Mouse (Mus musculus) forebrain, postnatal 0 days (tissue): ENCODE measurements around the gene Rpl26. TPM values are rescaled to one million over a fixed set of nuclear protein-coding genes. Genes with fewer than 3 reads are reported as not detected.

Experiments used
- ATAC-seq: fragments of 200-750 bp; cut with Nextera tagmentation; 2 replicates; pipeline ENCODE4 v1.8.0; 2017; ENCODE audit warnings: mild to moderate bottlenecking, moderate library complexity
- DNase-seq: peaks from one replicate; pipeline ENCODE4 v3.0.0-alpha.2; 2015
- H3K27ac ChIP-seq: fragments of 300-500 bp; sonication (generic); 2 replicates; pipeline ENCODE4 v1.5.1; 2014; ENCODE audit warnings: low read depth, mild to moderate bottlenecking, antibody characterized with exemption, low read length, moderate library complexity, mixed read lengths
- H3K27me3 ChIP-seq: fragments of 300-500 bp; sonication (generic); 2 replicates; pipeline ENCODE4 v1.6.1; 2014; ENCODE audit warnings: mild to moderate bottlenecking, low read length, mixed read lengths; ENCODE audit not compliant: insufficient read depth
- H3K36me3 ChIP-seq: fragments of 300-500 bp; sonication (generic); 2 replicates; pipeline ENCODE4 v1.6.1; 2014; ENCODE audit warnings: mild to moderate bottlenecking, moderate library complexity; ENCODE audit not compliant: insufficient read depth
- H3K4me1 ChIP-seq: fragments of 300-500 bp; sonication (generic); 2 replicates; pipeline ENCODE4 v1.6.1; 2014; ENCODE audit warnings: antibody characterized with exemption; ENCODE audit not compliant: insufficient read depth
- H3K4me2 ChIP-seq: fragments of 300-500 bp; sonication (generic); 2 replicates; pipeline ENCODE4 v1.6.1; 2014; ENCODE audit warnings: low read depth, mild to moderate bottlenecking, moderate library complexity
- H3K4me3 ChIP-seq: fragments of 300-500 bp; sonication (generic); 2 replicates; pipeline ENCODE4 v1.5.1; 2014; ENCODE audit warnings: low read depth, low read length, mixed read lengths
- H3K9ac ChIP-seq: fragments of 300-500 bp; sonication (generic); 2 replicates; pipeline ENCODE4 v1.6.1; 2014; ENCODE audit warnings: mild to moderate bottlenecking
- H3K9me3 ChIP-seq: fragments of 300-500 bp; sonication (generic); 2 replicates; pipeline ENCODE4 v1.6.1; 2016; ENCODE audit warnings: low read length
- CTCF ChIP-seq: sonication (generic); IDR thresholded peaks from 2 replicates; pipeline ENCODE4 v1.5.1; 2016; ENCODE audit warnings: antibody characterized with exemption, control low read depth, low read depth
- WGBS: fragments of 180-500 bp; shearing (Covaris S2); extraction: QIAGEN DNeasy Blood & Tissue Kit; methylation state at CpG from one replicate; pipeline ENCODE4 v1.1.7; 2014; 5-methylcytosine and 5-hydroxymethylcytosine counted together
- polyA plus RNA-seq: library from polyadenylated mRNA; unstranded; fragments of >200 nt; fragmentation: Nextera tagmentation; extraction: Ambion mirVana; gene quantifications from 2 replicates; pipeline ENCODE4 v1.2.1, GENCODE M21; 2015
- total RNA-seq: library from RNA; depleted of rRNA; stranded (reverse); fragments of >200 nt; gene quantifications from 2 replicates; pipeline ENCODE4 v1.2.3, GENCODE M21; 2014

Gene Rpl26
- total and polyA plus RNA-seq, 2 experiments from 2014 or later, result 585 to 1,229 TPM

- Histone ChIP-seq H3K9ac (no peak overlapping the region), H3K27ac (no peak overlapping the region), H3K4me1 (no peaks in the 10 kb centered on the region), H3K27me3 (no peaks in the 10 kb centered on the region), H3K4me3 (no peak overlapping the region), H3K4me2 (no peak overlapping the region), H3K9me3 (no peaks in the 10 kb centered on the region), H3K36me3 (no peaks in the 10 kb centered on the region)
- 43% methylated on average over 2 of the region's 2 CpGs for whole genome bisulfite sequencing
- TF ChIP-seq CTCF, result no peak
- no peak for DNase-seq
- no peak for ATAC-seq
Measured at GRCm38 (mm10) chr11:68890625-68891024, 10.8 kb upstream of the Rpl26 start.

- Histone ChIP-seq H3K27ac (no peak overlapping the region), H3K9ac (no peak overlapping the region), H3K4me1 (no peaks in the 10 kb centered on the region), H3K27me3 (no peaks in the 10 kb centered on the region), H3K4me3 (no peak overlapping the region), H3K4me2 (no peak overlapping the region), H3K9me3 (no peaks in the 10 kb centered on the region), H3K36me3 (no peaks in the 10 kb centered on the region)
- DNase-seq (no peak), ATAC-seq (no peak)
- 90% methylated on average over 5 of the region's 5 CpGs for WGBS
- TF ChIP-seq CTCF, result no peak
Measured at GRCm38 (mm10) chr11:68891823-68892222, 9.6 kb upstream of the Rpl26 start.

GRCm38 (mm10) chr11:68892233-68892832 is 9.1 kb upstream of the Rpl26 start:
- no peaks in the 10 kb centered on the region for H3K4me1 ChIP-seq
- no peaks in the 10 kb centered on the region for H3K9me3 ChIP-seq
- H3K27ac ChIP-seq, result no peak overlapping the region
- WGBS, result 84% methylated on average over 15 of the region's 15 CpGs
- no peaks in the 10 kb centered on the region for H3K36me3 ChIP-seq
- H3K27me3 ChIP-seq, result no peaks in the 10 kb centered on the region
- no peak overlapping the region for H3K9ac ChIP-seq
- no peak for TF ChIP-seq CTCF
- ATAC-seq (no peak), DNase-seq (no peak)
- no peak overlapping the region for H3K4me3 ChIP-seq
- H3K4me2 ChIP-seq, result no peak overlapping the region

GRCm38 (mm10) chr11:68893911-68894464 is 7.4 kb upstream of the Rpl26 start:
- Histone ChIP-seq H3K4me2 (no peak overlapping the region), H3K9me3 (no peaks in the 10 kb centered on the region), H3K9ac (no peak overlapping the region), H3K4me3 (no peak overlapping the region), H3K4me1 (no peaks in the 10 kb centered on the region), H3K27ac (no peak overlapping the region), H3K36me3 (no peaks in the 10 kb centered on the region), H3K27me3 (no peaks in the 10 kb centered on the region)
- WGBS, result 71% methylated on average over 12 of the region's 12 CpGs
- no peak for TF ChIP-seq CTCF
- ATAC-seq, result no peak
- DNase-seq, result no peak

DNA sequence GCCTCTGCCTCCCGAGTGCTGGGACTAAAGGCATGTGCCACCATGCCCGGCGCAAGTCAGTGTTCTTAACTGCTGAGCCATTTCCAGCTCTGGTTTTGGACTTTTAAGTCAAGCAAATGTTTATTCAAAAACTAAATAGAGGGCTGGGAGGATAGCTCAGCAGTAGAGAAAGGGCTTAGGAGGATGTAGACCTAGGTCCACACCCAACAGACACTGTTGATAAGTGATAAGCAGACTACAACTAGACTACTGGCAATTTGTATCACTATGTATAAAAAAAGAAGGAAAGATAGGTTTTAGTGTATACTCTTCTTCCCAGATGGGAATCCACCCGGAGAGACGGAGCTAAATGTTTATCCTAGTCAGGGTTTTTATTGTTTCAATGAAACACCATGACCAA is 5.1 kb upstream of the Rpl26 start:
- no peaks in the 10 kb centered on the region for H3K27me3 ChIP-seq
- no peak for ATAC-seq
- H3K27ac ChIP-seq, result no peak overlapping the region
- H3K9me3 ChIP-seq, result no peaks in the 10 kb centered on the region
- H3K4me1 ChIP-seq, result no peaks in the 10 kb centered on the region
- no peak for DNase-seq
- WGBS, result 93% methylated on average over 5 of the region's 5 CpGs
- H3K4me2 ChIP-seq, result no peak overlapping the region
- no peak for TF ChIP-seq CTCF
- no peaks in the 10 kb centered on the region for H3K36me3 ChIP-seq
- no peak overlapping the region for H3K4me3 ChIP-seq
- no peak overlapping the region for H3K9ac ChIP-seq

GRCm38 (mm10) chr11:68897120-68897519 is 4.3 kb upstream of the Rpl26 start:
- no peaks in the 10 kb centered on the region for H3K9me3 ChIP-seq
- H3K4me1 ChIP-seq, result no peaks in the 10 kb centered on the region
- H3K9ac ChIP-seq, result no peak overlapping the region
- no peaks in the 10 kb centered on the region for H3K27me3 ChIP-seq
- H3K27ac ChIP-seq, result no peak overlapping the region
- H3K4me2 ChIP-seq, result no peak overlapping the region
- peak; percentile 76 for TF ChIP-seq CTCF
- 41% methylated on average over 4 of the region's 4 CpGs for WGBS
- ATAC-seq (no peak), DNase-seq (peak; percentile 35)
- H3K4me3 ChIP-seq, result no peak overlapping the region
- H3K36me3 ChIP-seq, result no peaks in the 10 kb centered on the region

GRCm38 (mm10) chr11:68897838-68898237 is 3.5 kb upstream of the Rpl26 start:
- Histone ChIP-seq H3K27ac (no peak overlapping the region), H3K4me1 (no peaks in the 10 kb centered on the region), H3K27me3 (no peaks in the 10 kb centered on the region), H3K4me3 (no peak overlapping the region), H3K36me3 (no peaks in the 10 kb centered on the region), H3K4me2 (no peak overlapping the region), H3K9ac (no peak overlapping the region), H3K9me3 (no peaks in the 10 kb centered on the region)
- no peak for ATAC-seq
- DNase-seq, result no peak
- 66% methylated on average over 6 of the region's 6 CpGs for WGBS
- no peak for TF ChIP-seq CTCF
